Mouse (Mus musculus) lung, postnatal 0 days (tissue): ENCODE measurements around the gene Esrrg.

Source experiments
- CTCF ChIP-seq: IDR thresholded peaks from 2 replicates; pipeline ENCODE4 v1.5.1; 2016; ENCODE audit warnings: antibody characterized with exemption, mild to moderate bottlenecking
- EP300 ChIP-seq: IDR thresholded peaks from 2 replicates; pipeline ENCODE4 v1.6.1; 2016; ENCODE audit warnings: antibody characterized with exemption, mild to moderate bottlenecking, control low read depth

DNA sequence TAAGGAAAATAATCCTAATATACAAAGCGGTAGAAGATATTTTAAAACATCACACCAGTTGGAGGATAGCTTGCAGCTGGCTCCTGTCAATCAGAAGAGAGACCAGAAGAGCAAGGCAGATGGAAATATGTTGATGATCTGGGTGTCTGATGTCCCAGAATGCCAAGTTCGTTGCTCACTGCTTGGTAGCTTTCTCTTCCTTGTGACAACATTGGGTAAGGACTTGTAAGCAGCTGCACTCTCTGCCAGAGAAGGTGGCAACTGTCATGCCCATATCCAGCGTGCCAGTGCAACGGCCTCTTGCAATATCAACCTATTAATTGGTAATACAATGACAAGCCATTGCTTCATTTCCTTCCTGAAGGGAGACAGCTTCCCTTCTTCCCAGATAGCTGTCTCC is 296.1 kb downstream of the Esrrg start:
- TF ChIP-seq CTCF (no peak), EP300 (no peak)
